21 mouse cellular contexts compared by ENCODE assay signal in the genomic region with DNA sequence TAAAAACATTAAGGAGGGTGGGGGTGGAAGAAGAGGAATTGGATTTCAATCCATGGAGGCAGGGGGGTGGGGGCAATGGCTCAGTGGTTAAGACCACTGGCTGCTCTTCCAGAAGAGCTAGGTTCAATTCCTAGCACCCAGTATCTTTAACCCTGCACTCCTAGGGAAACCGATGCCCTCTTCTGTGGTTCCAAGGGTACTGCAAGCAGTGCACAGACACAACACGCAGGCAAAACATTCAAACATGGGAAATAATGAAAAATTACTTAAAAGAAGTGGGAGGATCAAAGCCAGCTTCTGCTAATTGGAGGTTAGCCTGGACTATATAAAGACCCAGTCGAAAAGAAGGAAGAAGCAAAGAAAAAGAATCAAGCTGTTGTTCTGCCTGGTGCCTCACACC. TPM values are rescaled to one million over a fixed set of nuclear protein-coding genes. Genes with fewer than 3 reads are reported as not detected.
A peak's percentile ranks its signal among the peaks of the same experiment; 100 is the strongest.
DNase-seq lines count a peak whose midpoint lies in the region; ATAC-seq and TF ChIP-seq lines count a peak whose summit lies in the region.
"Had no signal": no experiment of that assay in that cellular context is flagged by ENCODE, and none has a peak within 500 bp of the region (broad histone marks: within the 10 kb centered on the region; RNA-seq: fewer than 3 reads in every experiment).

No protein-coding gene starts in this region.

- no peak overlapping the region for H3K27ac ChIP-seq in intestine, postnatal 0 days (ENCODE audit: low read depth, low read length)
- no peak overlapping the region for H3K27ac ChIP-seq in intestine, embryonic 16.5 days (ENCODE audit: low read length)
- H3K27ac ChIP-seq: hindbrain, embryonic 12.5 days; limb, embryonic 12.5 days; lung, embryonic 15.5 days had no signal

- 87% methylated on average over 3 of the region's 3 CpGs for WGBS in intestine, postnatal 0 days
- 91% methylated on average over 3 of the region's 3 CpGs for WGBS in intestine, embryonic 16.5 days

- no peaks in the 10 kb centered on the region for H3K36me3 ChIP-seq in intestine, postnatal 0 days (ENCODE audit: control insufficient read depth, insufficient read depth)
- H3K36me3 ChIP-seq in intestine, embryonic 16.5 days (ENCODE audit: control insufficient read depth, insufficient read depth, low read length), result no peaks in the 10 kb centered on the region
- H3K36me3 ChIP-seq: G1E; hindbrain, embryonic 12.5 days; limb, embryonic 12.5 days; lung, embryonic 15.5 days had no signal

- H3K4me1 ChIP-seq in intestine, postnatal 0 days (replicated peaks; ENCODE audit: control insufficient read depth, insufficient read depth, low read length), result no peaks in the 10 kb centered on the region
- H3K4me1 ChIP-seq in intestine, embryonic 16.5 days (ENCODE audit: control insufficient read depth, insufficient read depth, low read length), result peaks cover 8% of the 10 kb centered on the region

- no peaks in the 10 kb centered on the region for H3K9me3 ChIP-seq in intestine, postnatal 0 days (ENCODE audit: control insufficient read depth)
- H3K9me3 ChIP-seq in intestine, embryonic 16.5 days (ENCODE audit: control insufficient read depth, low read length), result peaks cover 12% of the 10 kb centered on the region; the same call in 1 of the 2 replicates
- H3K9me3 ChIP-seq: G1E; lung, embryonic 15.5 days had no signal

- ATAC-seq in CD4-positive, CD25-positive, alpha-beta regulatory T cell, adult 4 months, result no peak
- no peak for ATAC-seq in intestine, postnatal 0 days
- no peak for ATAC-seq in intestine, embryonic 16.5 days

- H3K4me3 ChIP-seq in intestine, postnatal 0 days (ENCODE audit: low read depth, low read length), result no peak overlapping the region
- no peak overlapping the region for H3K4me3 ChIP-seq in intestine, embryonic 16.5 days (ENCODE audit: low read length)

- no peak overlapping the region for H3K9ac ChIP-seq in intestine, postnatal 0 days (ENCODE audit: low read depth, low read length)
- no peak overlapping the region for H3K9ac ChIP-seq in intestine, embryonic 16.5 days (ENCODE audit: low read depth, low read length)
- H3K9ac ChIP-seq: hindbrain, embryonic 12.5 days; limb, embryonic 12.5 days; lung, embryonic 15.5 days had no signal

- no peak overlapping the region for H3K4me2 ChIP-seq in intestine, postnatal 0 days (replicated peaks; ENCODE audit: low read depth)
- no peak overlapping the region for H3K4me2 ChIP-seq in intestine, embryonic 16.5 days (ENCODE audit: low read depth, low read length)

- TF ChIP-seq CTCF in intestine, postnatal 0 days (IDR thresholded peaks at IDR 0.05; ENCODE audit: low read depth), result peak; percentile 36

- peak; percentile 10 for DNase-seq in CD4-positive, CD25-positive, alpha-beta regulatory T cell, adult 2 months (ENCODE audit: low read depth, low spot score)
- peak; percentile 21 for DNase-seq in retina, embryonic 14.5 days (ENCODE audit: low spot score)
- DNase-seq in retina, postnatal 1 day, result no peak
- DNase-seq in naive thymus-derived CD4-positive, alpha-beta T cell, adult 2 months (ENCODE audit: low read depth), result peak; percentile 18
- no peak for DNase-seq in urinary bladder, adult 2 months (ENCODE audit: low spot score)
- DNase-seq: adrenal gland, postnatal 25 days; cerebellum, postnatal 36 days; gastrocnemius, postnatal 36 days; kidney, adult 8-10 months; kidney, postnatal 4 days; thymus, postnatal 4 days had no signal

- H3K27me3 ChIP-seq in intestine, postnatal 0 days (replicated peaks; ENCODE audit: control insufficient read depth, insufficient read depth, low read length), result peaks cover 29% of the 10 kb centered on the region
- peaks cover 8% of the 10 kb centered on the region; the same call in 1 of the 2 replicates for H3K27me3 ChIP-seq in intestine, embryonic 16.5 days (replicated peaks; ENCODE audit: control insufficient read depth, insufficient read depth, low read length)

RNA-seq across cellular contexts. Expression of a gene that starts 0.9 kb away (rescaled TPM):
- polyA plus RNA-seq in CD4-positive, CD25-positive, alpha-beta regulatory T cell, adult 4 months (2017; shearing (Covaris generic)), result 10 to 100 TPM; 28.8 to 36.9 TPM
- 19.2 and 19.3 TPM in 2 replicates for polyA plus RNA-seq in intestine, postnatal 0 days (2015; fragmentation: Nextera tagmentation; extraction: Ambion mirVana)
- polyA plus RNA-seq in intestine, embryonic 16.5 days (2015; fragmentation: Nextera tagmentation; extraction: Ambion mirVana), result 22.6 and 23.2 TPM in 2 replicates
- 7.6 and 7.8 TPM in 2 replicates for polyA plus RNA-seq in urinary bladder, adult 2 months (2012; rRNA removed)

RNA-seq across cellular contexts. Expression of a gene that starts 24.6 kb away (rescaled TPM):
- polyA plus RNA-seq in CD4-positive, CD25-positive, alpha-beta regulatory T cell, adult 4 months (2017; shearing (Covaris generic)), result 10 to 100 TPM; 27.3 to 43.4 TPM
- 289 and 307 TPM in 2 replicates for polyA plus RNA-seq in intestine, postnatal 0 days (2015; fragmentation: Nextera tagmentation; extraction: Ambion mirVana)
- polyA plus RNA-seq in intestine, embryonic 16.5 days (2015; fragmentation: Nextera tagmentation; extraction: Ambion mirVana), result 271 and 273 TPM in 2 replicates
- polyA plus RNA-seq in urinary bladder, adult 2 months (2012; rRNA removed), result 186 and 211 TPM in 2 replicates

RNA-seq across cellular contexts. Expression of a gene that starts 28.9 kb away (rescaled TPM):
- not detected for polyA plus RNA-seq in CD4-positive, CD25-positive, alpha-beta regulatory T cell, adult 4 months (2017; shearing (Covaris generic))
- polyA plus RNA-seq in intestine, postnatal 0 days (2015; fragmentation: Nextera tagmentation; extraction: Ambion mirVana), result not detected in 2 replicates
- 0.07 TPM in 1 of 2 replicates, not detected in the other for polyA plus RNA-seq in intestine, embryonic 16.5 days (2015; fragmentation: Nextera tagmentation; extraction: Ambion mirVana)
- not detected in 2 replicates for polyA plus RNA-seq in urinary bladder, adult 2 months (2012; rRNA removed)
- polyA plus RNA-seq: embryonic facial prominence, embryonic 11.5 days; G1E; heart, embryonic 16.5 days; hindbrain, embryonic 12.5 days; limb, embryonic 12.5 days; lung, embryonic 15.5 days; spleen, adult 2 months had no signal

RNA-seq across cellular contexts. Expression of a gene that starts 29.5 kb away (rescaled TPM):
- polyA plus RNA-seq in CD4-positive, CD25-positive, alpha-beta regulatory T cell, adult 4 months (2017; shearing (Covaris generic)), result 10 to 100 TPM in 1 of 2 experiments, 1 to 10 TPM in 1; 7.9 to 15.8 TPM
- polyA plus RNA-seq in intestine, postnatal 0 days (2015; fragmentation: Nextera tagmentation; extraction: Ambion mirVana), result 5.3 and 6.8 TPM in 2 replicates
- 8.4 and 8.6 TPM in 2 replicates for polyA plus RNA-seq in intestine, embryonic 16.5 days (2015; fragmentation: Nextera tagmentation; extraction: Ambion mirVana)
- 10.2 and 11.0 TPM in 2 replicates for polyA plus RNA-seq in urinary bladder, adult 2 months (2012; rRNA removed)

RNA-seq across cellular contexts. Expression of a gene that starts 50.4 kb away (rescaled TPM):
- not detected for polyA plus RNA-seq in CD4-positive, CD25-positive, alpha-beta regulatory T cell, adult 4 months (2017; shearing (Covaris generic))
- polyA plus RNA-seq in intestine, postnatal 0 days (2015; fragmentation: Nextera tagmentation; extraction: Ambion mirVana), result 0.37 and 1.3 TPM in 2 replicates
- 1.8 and 2.6 TPM in 2 replicates for polyA plus RNA-seq in intestine, embryonic 16.5 days (2015; fragmentation: Nextera tagmentation; extraction: Ambion mirVana)
- polyA plus RNA-seq in urinary bladder, adult 2 months (2012; rRNA removed), result not detected in 2 replicates
- polyA plus RNA-seq: embryonic facial prominence, embryonic 11.5 days; G1E; heart, embryonic 16.5 days; hindbrain, embryonic 12.5 days; limb, embryonic 12.5 days; lung, embryonic 15.5 days; spleen, adult 2 months had no signal

Comparison
In these comparisons a context has a peak if more than half of its experiments do, and no peak if none do; other contexts are left out.
1. DNase-seq: peak in CD4-positive, CD25-positive, alpha-beta regulatory T cell, adult 2 months (single experiment), retina, embryonic 14.5 days (single experiment) and naive thymus-derived CD4-positive, alpha-beta T cell, adult 2 months (single experiment); none in retina, postnatal 1 day (single experiment) and urinary bladder, adult 2 months (single experiment).